Comparison of ENCODE assay signal across 8 mouse cellular contexts in the genomic region with DNA sequence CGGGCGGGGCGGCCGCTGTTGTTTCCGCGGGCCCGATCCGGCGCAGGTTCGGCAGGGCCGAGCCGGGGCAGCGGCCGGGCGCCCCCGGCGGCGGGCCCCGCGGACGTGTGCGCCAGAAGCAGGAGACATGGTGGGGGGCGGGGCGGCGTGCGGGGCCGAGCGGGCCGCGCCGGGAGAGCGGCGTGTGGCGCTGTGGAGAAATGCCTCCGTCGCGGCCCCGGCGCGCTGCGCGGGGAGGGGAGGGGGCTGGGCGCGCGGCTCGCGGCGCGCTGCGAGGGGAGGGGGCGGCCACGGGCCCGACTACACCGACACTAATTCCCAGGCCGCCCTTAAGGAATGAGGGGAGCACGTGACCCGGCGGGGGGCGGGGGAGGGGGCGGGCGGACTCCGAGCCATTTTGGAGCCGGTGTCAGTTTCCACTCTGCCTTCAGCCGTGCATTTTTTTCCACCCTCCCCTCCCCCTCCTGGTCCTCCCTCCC. TPM values are rescaled to one million over a fixed set of nuclear protein-coding genes. Genes with fewer than 3 reads are reported as not detected.
A peak's percentile ranks its signal among the peaks of the same experiment; 100 is the strongest.
DNase-seq lines count a peak whose midpoint lies in the region; ATAC-seq and TF ChIP-seq lines count a peak whose summit lies in the region.

No protein-coding gene starts in this region.

- peak overlapping the region; percentile 85 for H3K27ac ChIP-seq in embryonic facial prominence, embryonic 11.5 days (replicated peaks; ENCODE audit: low read depth, low read length)
- H3K27ac ChIP-seq in heart, embryonic 12.5 days (ENCODE audit: poor library complexity, severe bottlenecking): peak overlapping the region; percentile 89
- H3K27ac ChIP-seq in kidney, postnatal 0 days: peak overlapping the region; percentile 96
- H3K27ac ChIP-seq in liver, postnatal 0 days (ENCODE audit: low read depth): peak overlapping the region; percentile 92
- peak overlapping the region; percentile 100 for H3K27ac ChIP-seq in neural tube, embryonic 13.5 days (replicated peaks)

- TF ChIP-seq EP300 in liver, postnatal 0 days (IDR thresholded peaks at IDR 0.05; ENCODE audit: low read depth): no peak

- peak overlapping the region; percentile 83 for H3K4me2 ChIP-seq in embryonic facial prominence, embryonic 11.5 days (ENCODE audit: low read depth, low read length)
- H3K4me2 ChIP-seq in heart, embryonic 12.5 days: peak overlapping the region; percentile 96
- peak overlapping the region; percentile 90 for H3K4me2 ChIP-seq in kidney, postnatal 0 days (ENCODE audit: low read length)
- H3K4me2 ChIP-seq in liver, postnatal 0 days (ENCODE audit: low read depth, low read length): peak overlapping the region; percentile 92
- peak overlapping the region; percentile 78 for H3K4me2 ChIP-seq in neural tube, embryonic 13.5 days

- H3K36me3 ChIP-seq in embryonic facial prominence, embryonic 11.5 days (replicated peaks; ENCODE audit: control insufficient read depth, insufficient read depth, low read depth, low read length): no peaks in the 10 kb centered on the region
- H3K36me3 ChIP-seq in heart, embryonic 12.5 days: no peaks in the 10 kb centered on the region
- H3K36me3 ChIP-seq in kidney, postnatal 0 days (ENCODE audit: insufficient read depth, low read length): no peaks in the 10 kb centered on the region
- H3K36me3 ChIP-seq in liver, postnatal 0 days (replicated peaks; ENCODE audit: insufficient read depth, low read length): peaks cover 4% of the 10 kb centered on the region; the same call in 1 of the 2 replicates
- H3K36me3 ChIP-seq in neural tube, embryonic 13.5 days: no peaks in the 10 kb centered on the region

- no peaks in the 10 kb centered on the region for H3K4me1 ChIP-seq in embryonic facial prominence, embryonic 11.5 days (ENCODE audit: control insufficient read depth, insufficient read depth, low read length)
- peaks cover 20% of the 10 kb centered on the region for H3K4me1 ChIP-seq in heart, embryonic 12.5 days (replicated peaks)
- H3K4me1 ChIP-seq in kidney, postnatal 0 days (replicated peaks; ENCODE audit: insufficient read depth, low read length): 0 out of 2 replicates have a peak, but pooled peaks cover 4% of the 10 kb centered on the region
- peaks cover 15% of the 10 kb centered on the region for H3K4me1 ChIP-seq in liver, postnatal 0 days (ENCODE audit: insufficient read depth)
- peaks cover 55% of the 10 kb centered on the region for H3K4me1 ChIP-seq in neural tube, embryonic 13.5 days (replicated peaks)

- H3K9me3 ChIP-seq in embryonic facial prominence, embryonic 11.5 days (replicated peaks; ENCODE audit: control insufficient read depth, low read length): no peaks in the 10 kb centered on the region
- no peaks in the 10 kb centered on the region for H3K9me3 ChIP-seq in heart, embryonic 12.5 days (replicated peaks)
- H3K9me3 ChIP-seq in kidney, postnatal 0 days (replicated peaks; ENCODE audit: low read length): no peaks in the 10 kb centered on the region
- H3K9me3 ChIP-seq in liver, postnatal 0 days (ENCODE audit: low read length): no peaks in the 10 kb centered on the region
- no peaks in the 10 kb centered on the region for H3K9me3 ChIP-seq in neural tube, embryonic 13.5 days

- peak; percentile 80 for DNase-seq in 416B (ENCODE audit: low read depth)
- DNase-seq in adrenal gland, adult 8-10 months: peak; percentile 62
- peak; percentile 93 for DNase-seq in embryonic facial prominence, embryonic 11.5 days (ENCODE audit: low spot score)
- DNase-seq in kidney, postnatal 0 days (ENCODE audit: low spot score): peak; percentile 93
- DNase-seq in liver, postnatal 0 days: peak; percentile 90
- peak; percentile 37 to 52 for DNase-seq in thymus, adult 18-20 months

- peaks cover 6% of the 10 kb centered on the region for H3K27me3 ChIP-seq in embryonic facial prominence, embryonic 11.5 days (ENCODE audit: control insufficient read depth, insufficient read depth, low read length)
- peaks cover 17% of the 10 kb centered on the region for H3K27me3 ChIP-seq in heart, embryonic 12.5 days (replicated peaks)
- peaks cover 5% of the 10 kb centered on the region; the same call in 1 of the 2 replicates for H3K27me3 ChIP-seq in kidney, postnatal 0 days (ENCODE audit: insufficient read depth, low read length)
- H3K27me3 ChIP-seq in liver, postnatal 0 days (ENCODE audit: insufficient read depth, low read length): peaks cover 39% of the 10 kb centered on the region
- peaks cover 41% of the 10 kb centered on the region for H3K27me3 ChIP-seq in neural tube, embryonic 13.5 days

- H3K4me3 ChIP-seq in embryonic facial prominence, embryonic 11.5 days (ENCODE audit: low read depth, low read length): peak overlapping the region; percentile 81
- H3K4me3 ChIP-seq in heart, embryonic 12.5 days: peak overlapping the region; percentile 87
- peak overlapping the region; percentile 94 for H3K4me3 ChIP-seq in kidney, postnatal 0 days (replicated peaks; ENCODE audit: low read depth, low read length)
- H3K4me3 ChIP-seq in liver, postnatal 0 days (ENCODE audit: low read depth, low read length): peak overlapping the region; percentile 80
- peak overlapping the region; percentile 91 for H3K4me3 ChIP-seq in neural tube, embryonic 13.5 days

- no peak for TF ChIP-seq CTCF in kidney, postnatal 0 days (IDR thresholded peaks at IDR 0.05; ENCODE audit: low read depth)
- TF ChIP-seq CTCF in liver, postnatal 0 days (IDR thresholded peaks at IDR 0.05; ENCODE audit: low read depth): no peak

- peak; percentile 90 for ATAC-seq in embryonic facial prominence, embryonic 11.5 days (replicated peaks; ENCODE audit: insufficient number of reproducible peaks, low FRiP score, low TSS enrichment, low read depth)
- ATAC-seq in heart, embryonic 12.5 days (ENCODE audit: insufficient number of reproducible peaks, low FRiP score): peak; percentile 87
- ATAC-seq in kidney, postnatal 0 days (replicated peaks; ENCODE audit: low FRiP score, low read depth): peak; percentile 87
- peak; percentile 70 for ATAC-seq in liver, postnatal 0 days
- ATAC-seq in neural tube, embryonic 13.5 days (ENCODE audit: low read depth): peak; percentile 91

- 0% methylated on average over 19 of the region's 64 CpGs for WGBS in embryonic facial prominence, embryonic 11.5 days
- 3% methylated on average over 40 of the region's 64 CpGs for WGBS in heart, embryonic 12.5 days
- WGBS in kidney, postnatal 0 days: 0% methylated on average over 14 of the region's 64 CpGs
- WGBS in liver, postnatal 0 days (ENCODE audit: insufficient replicate concordance): 0% methylated on average over 9 of the region's 64 CpGs
- 1% methylated on average over 23 of the region's 64 CpGs for WGBS in neural tube, embryonic 13.5 days

- peak overlapping the region; percentile 93 for H3K9ac ChIP-seq in embryonic facial prominence, embryonic 11.5 days (replicated peaks; ENCODE audit: low read length)
- peak overlapping the region; percentile 88 for H3K9ac ChIP-seq in heart, embryonic 12.5 days
- peak overlapping the region; percentile 97 for H3K9ac ChIP-seq in kidney, postnatal 0 days (ENCODE audit: low read depth, low read length)
- peak overlapping the region; percentile 82 for H3K9ac ChIP-seq in liver, postnatal 0 days (replicated peaks)
- peak overlapping the region; percentile 99 for H3K9ac ChIP-seq in neural tube, embryonic 13.5 days

RNA-seq across cellular contexts. Expression of gene Bmi1, which starts 0.3 kb away (rescaled TPM):
- total RNA-seq in adrenal gland, adult 8-10 months (2022): 10 to 100 TPM; 51.7 to 81.7 (median 64.4) TPM
- 43.8 and 49.9 TPM in 2 replicates for polyA plus RNA-seq in embryonic facial prominence, embryonic 11.5 days (2014; fragmentation: Nextera tagmentation; extraction: Ambion mirVana)
- 15.6 and 17.9 TPM in 2 replicates for polyA plus RNA-seq in heart, embryonic 12.5 days (2016; fragmentation: Nextera tagmentation; extraction: Ambion mirVana)
- polyA plus RNA-seq in kidney, postnatal 0 days (2015; fragmentation: Nextera tagmentation; extraction: Ambion mirVana): 29.0 and 29.2 TPM in 2 replicates
- polyA plus RNA-seq in liver, postnatal 0 days (2015; fragmentation: Nextera tagmentation; extraction: Ambion mirVana): 5.1 and 5.7 TPM in 2 replicates
- polyA plus RNA-seq in neural tube, embryonic 13.5 days (2015; fragmentation: Nextera tagmentation; extraction: Ambion mirVana): 34.2 and 40.7 TPM in 2 replicates

RNA-seq across cellular contexts. Expression of gene Commd3, which starts 4.3 kb away (rescaled TPM):
- total RNA-seq in adrenal gland, adult 8-10 months (2022): 100 to 1,000 TPM; 115 to 126 (median 121) TPM
- 182 and 184 TPM in 2 replicates for polyA plus RNA-seq in embryonic facial prominence, embryonic 11.5 days (2014; fragmentation: Nextera tagmentation; extraction: Ambion mirVana)
- polyA plus RNA-seq in heart, embryonic 12.5 days (2016; fragmentation: Nextera tagmentation; extraction: Ambion mirVana): 144 and 153 TPM in 2 replicates
- polyA plus RNA-seq in kidney, postnatal 0 days (2015; fragmentation: Nextera tagmentation; extraction: Ambion mirVana): 281 and 292 TPM in 2 replicates
- 115 and 127 TPM in 2 replicates for polyA plus RNA-seq in liver, postnatal 0 days (2015; fragmentation: Nextera tagmentation; extraction: Ambion mirVana)
- polyA plus RNA-seq in neural tube, embryonic 13.5 days (2015; fragmentation: Nextera tagmentation; extraction: Ambion mirVana): 210 and 220 TPM in 2 replicates

RNA-seq across cellular contexts. Expression of gene Spag6, which starts 17.3 kb away (rescaled TPM):
- 1 to 10 TPM in 2 of 4 experiments, under 1 TPM in 2; 0.44 to 1.3 (median 1.1) TPM for total RNA-seq in adrenal gland, adult 8-10 months (2022)
- polyA plus RNA-seq in embryonic facial prominence, embryonic 11.5 days (2014; fragmentation: Nextera tagmentation; extraction: Ambion mirVana): 0.11 and 0.38 TPM in 2 replicates
- 0.14 TPM in 1 of 2 replicates, not detected in the other for polyA plus RNA-seq in heart, embryonic 12.5 days (2016; fragmentation: Nextera tagmentation; extraction: Ambion mirVana)
- polyA plus RNA-seq in kidney, postnatal 0 days (2015; fragmentation: Nextera tagmentation; extraction: Ambion mirVana): 0.15 and 0.18 TPM in 2 replicates
- polyA plus RNA-seq in liver, postnatal 0 days (2015; fragmentation: Nextera tagmentation; extraction: Ambion mirVana): not detected in 2 replicates
- polyA plus RNA-seq in neural tube, embryonic 13.5 days (2015; fragmentation: Nextera tagmentation; extraction: Ambion mirVana): not detected in 2 replicates

Comparison
In these comparisons a context has a peak if more than half of its experiments do, and no peak if none do; other contexts are left out.
1. Peak in every context shown above with its lines: DNase-seq, ATAC-seq, H3K4me3 ChIP-seq and H3K27ac ChIP-seq.